Comparison of ENCODE assay signal across 43 mouse cellular contexts in the genomic region with DNA sequence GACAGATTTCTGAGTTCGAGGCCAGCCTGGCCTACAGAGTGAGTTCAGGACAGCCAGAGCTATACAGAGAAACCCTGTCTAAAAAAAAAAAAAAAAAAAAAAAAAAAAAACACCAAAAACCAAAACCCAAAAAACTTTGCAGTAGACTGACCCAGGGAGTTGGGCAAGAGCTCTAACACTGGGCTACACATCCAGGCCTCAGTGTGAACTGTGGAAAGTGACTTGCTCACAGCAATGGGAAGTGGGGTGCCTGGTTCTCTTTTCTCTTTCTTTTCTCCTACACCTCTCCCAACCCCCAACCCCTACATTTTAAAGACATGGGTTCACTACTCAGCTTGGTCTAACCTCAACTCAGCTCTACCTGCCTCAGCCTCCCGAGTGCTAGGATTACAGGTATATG. TPM values are rescaled to one million over a fixed set of nuclear protein-coding genes. Genes with fewer than 3 reads are reported as not detected.
"Had no signal": no experiment of that assay in that cellular context is flagged by ENCODE, and none has a peak within 500 bp of the region (broad histone marks: within the 10 kb centered on the region; RNA-seq: fewer than 3 reads in every experiment).

No protein-coding gene starts in this region.

- H3K4me1 ChIP-seq: heart, embryonic 12.5 days; heart, embryonic 15.5 days; hindbrain, embryonic 10.5 days; hindbrain, embryonic 12.5 days; hindbrain, embryonic 13.5 days; hindbrain, embryonic 15.5 days; intestine, embryonic 15.5 days; kidney, embryonic 15.5 days had no signal

- ATAC-seq: hindbrain, embryonic 16.5 days; hindbrain, postnatal 0 days; inflammation-experienced regulatory T-cells, adult 6 months; intestine, embryonic 15.5 days; intestine, embryonic 16.5 days; intestine, postnatal 0 days had no signal

- H3K9me3 ChIP-seq: heart, embryonic 10.5 days; heart, embryonic 12.5 days; heart, embryonic 13.5 days; heart, embryonic 15.5 days; hindbrain, embryonic 10.5 days; hindbrain, embryonic 12.5 days; hindbrain, embryonic 13.5 days; hindbrain, embryonic 15.5 days; intestine, embryonic 15.5 days; kidney, embryonic 15.5 days had no signal

- H3K4me3 ChIP-seq: heart, embryonic 10.5 days; heart, embryonic 12.5 days; heart, embryonic 13.5 days; heart, embryonic 15.5 days; hindbrain, embryonic 10.5 days; hindbrain, embryonic 12.5 days; hindbrain, embryonic 13.5 days; hindbrain, embryonic 15.5 days; intestine, embryonic 15.5 days; kidney, embryonic 15.5 days; layer of hippocampus, adult 2 months had no signal

- H3K27me3 ChIP-seq: heart, embryonic 12.5 days; heart, embryonic 13.5 days; heart, embryonic 15.5 days; hindbrain, embryonic 12.5 days; hindbrain, embryonic 13.5 days; hindbrain, embryonic 15.5 days; intestine, embryonic 15.5 days; kidney, embryonic 15.5 days had no signal

- H3K9ac ChIP-seq: heart, embryonic 12.5 days; heart, embryonic 13.5 days; heart, embryonic 15.5 days; hindbrain, embryonic 12.5 days; hindbrain, embryonic 13.5 days; hindbrain, embryonic 14.5 days; hindbrain, embryonic 15.5 days; intestine, embryonic 15.5 days; kidney, embryonic 15.5 days had no signal

- H3K27ac ChIP-seq: heart, embryonic 10.5 days; heart, embryonic 13.5 days; heart, embryonic 15.5 days; hindbrain, embryonic 10.5 days; hindbrain, embryonic 12.5 days; hindbrain, embryonic 13.5 days; hindbrain, embryonic 14.5 days; hindbrain, embryonic 15.5 days; hindbrain, postnatal 0 days; intestine, embryonic 15.5 days; kidney, embryonic 15.5 days; kidney, postnatal 0 days; layer of hippocampus, adult 2 months had no signal

- H3K4me2 ChIP-seq: heart, embryonic 12.5 days; heart, embryonic 13.5 days; heart, embryonic 15.5 days; hindbrain, embryonic 12.5 days; hindbrain, embryonic 13.5 days; hindbrain, embryonic 14.5 days; hindbrain, embryonic 15.5 days; intestine, embryonic 15.5 days; kidney, embryonic 15.5 days had no signal

- H3K36me3 ChIP-seq: heart, embryonic 10.5 days; heart, embryonic 12.5 days; heart, embryonic 13.5 days; heart, embryonic 15.5 days; hindbrain, embryonic 10.5 days; hindbrain, embryonic 12.5 days; hindbrain, embryonic 13.5 days; hindbrain, embryonic 15.5 days; intestine, embryonic 15.5 days; kidney, embryonic 15.5 days had no signal

- DNase-seq: heart, postnatal 10 days; heart, postnatal 14 days; heart, postnatal 36 days; heart, postnatal 4 days; kidney, adult 11 months; kidney, adult 18-20 months; kidney, adult 2 months; kidney, adult 8-10 months; kidney, adult 9 months; kidney, postnatal 10 days; kidney, postnatal 14 days; kidney, postnatal 25 days; kidney, postnatal 36 days; kidney, postnatal 4 days; layer of hippocampus, adult 9-11 months; layer of hippocampus, postnatal 36 days had no signal

RNA-seq across cellular contexts. Expression of gene Cngb1, which starts 44.2 kb away (rescaled TPM):
- polyA plus RNA-seq: heart, embryonic 10.5 days had no signal

RNA-seq across cellular contexts. Expression of gene Tepp, which starts 48.2 kb away (rescaled TPM):
- total RNA-seq: heart, postnatal 10 days; heart, postnatal 25 days; heart, postnatal 36 days; heart, postnatal 4 days; hematopoietic stem cell, adult 5-6 weeks; hindbrain, postnatal 0 days; layer of hippocampus, adult 8-10 months; layer of hippocampus, postnatal 25 days; layer of hippocampus, postnatal 36 days had no signal
- polyA plus RNA-seq: heart, embryonic 10.5 days; heart, embryonic 12.5 days; heart, embryonic 14.5 days; heart, postnatal 0 days; hindbrain, embryonic 10.5 days; hindbrain, embryonic 11.5 days; hindbrain, embryonic 12.5 days; inflammation-experienced regulatory T-cells, adult 6 months; intestine, embryonic 14.5 days; intestine, embryonic 15.5 days; intestine, embryonic 16.5 days; intestine, postnatal 0 days; kidney, embryonic 15.5 days; large intestine, adult 2 months had no signal
